Mouse (Mus musculus) intestine, embryonic 15.5 days (tissue): Measurements from ENCODE around the gene Fmr1. TPM values are rescaled to one million over a fixed set of nuclear protein-coding genes. Genes with fewer than 3 reads are reported as not detected.

ENCODE experiments used
- polyA plus RNA-seq: library from polyadenylated mRNA; unstranded; fragments of >200 nt; fragmentation: Nextera tagmentation; extraction: Ambion mirVana; gene quantifications from 2 replicates; pipeline ENCODE4 v1.2.1, GENCODE M21; 2015

Fmr1 gene
- polyA plus RNA-seq, 1 experiment from 2014 or later, result 54.2 TPM

Other genes starting within 250 kb of the Fmr1 start
- gene Fmr1nb, start 83.3 kb downstream of the Fmr1 start, polyA plus RNA-seq, result 0.28 and 0.52 TPM in 2 replicates
- 2.4 and 3.9 TPM in 2 replicates for gene Gm14698, start 142.6 kb downstream of the Fmr1 start, polyA plus RNA-seq
- not detected in 2 replicates for gene Gm6812, start 214.5 kb downstream of the Fmr1 start, polyA plus RNA-seq